In the genomic region with DNA sequence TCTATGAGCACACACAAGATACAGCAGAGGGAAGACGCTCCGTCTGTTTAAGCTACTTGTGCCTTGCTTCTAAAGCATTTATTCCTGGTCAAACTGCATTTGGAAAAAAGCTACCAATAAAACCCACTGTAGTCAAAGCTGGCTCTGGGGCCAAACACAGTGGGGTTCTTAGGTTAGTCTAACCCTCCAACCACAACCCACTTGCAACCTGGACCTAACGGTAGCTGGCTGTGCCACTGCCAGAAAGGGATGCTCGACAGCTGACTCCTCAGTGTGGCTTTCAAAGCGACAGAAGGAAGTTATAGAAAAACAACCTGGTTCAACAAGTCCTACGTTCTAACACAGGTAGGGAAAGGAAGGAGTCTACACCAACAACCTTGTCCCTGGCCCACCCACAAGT, we compare ENCODE assay signal across 31 mouse cellular contexts.
"Had no signal": no experiment of that assay in that cellular context is flagged by ENCODE, and none has a peak within 500 bp of the region (broad histone marks: within the 10 kb centered on the region; RNA-seq: fewer than 3 reads in every experiment).

No protein-coding gene starts in this region.

- H3K9ac ChIP-seq: heart, embryonic 12.5 days; heart, embryonic 13.5 days; heart, embryonic 15.5 days; hindbrain, embryonic 12.5 days; hindbrain, embryonic 13.5 days; hindbrain, embryonic 14.5 days; hindbrain, embryonic 15.5 days; intestine, embryonic 15.5 days; kidney, embryonic 15.5 days had no signal

- H3K9me3 ChIP-seq: heart, embryonic 10.5 days; heart, embryonic 12.5 days; heart, embryonic 13.5 days; heart, embryonic 15.5 days; hindbrain, embryonic 10.5 days; hindbrain, embryonic 12.5 days; hindbrain, embryonic 13.5 days; hindbrain, embryonic 15.5 days; intestine, embryonic 15.5 days; kidney, embryonic 15.5 days had no signal

- H3K27ac ChIP-seq: heart, embryonic 10.5 days; heart, embryonic 13.5 days; heart, embryonic 15.5 days; hindbrain, embryonic 10.5 days; hindbrain, embryonic 12.5 days; hindbrain, embryonic 13.5 days; hindbrain, embryonic 14.5 days; hindbrain, embryonic 15.5 days; hindbrain, postnatal 0 days; intestine, embryonic 15.5 days; kidney, embryonic 15.5 days; kidney, postnatal 0 days had no signal

- H3K4me1 ChIP-seq: heart, embryonic 10.5 days; heart, embryonic 12.5 days; heart, embryonic 13.5 days; heart, embryonic 15.5 days; hindbrain, embryonic 10.5 days; hindbrain, embryonic 12.5 days; hindbrain, embryonic 13.5 days; hindbrain, embryonic 15.5 days; intestine, embryonic 15.5 days; kidney, embryonic 15.5 days had no signal

- ATAC-seq: inflammation-experienced regulatory T-cells, adult 6 months; intestine, embryonic 15.5 days; intestine, embryonic 16.5 days; intestine, postnatal 0 days had no signal

- H3K4me2 ChIP-seq: heart, embryonic 11.5 days; heart, embryonic 12.5 days; heart, embryonic 13.5 days; heart, embryonic 15.5 days; hindbrain, embryonic 12.5 days; hindbrain, embryonic 13.5 days; hindbrain, embryonic 14.5 days; hindbrain, embryonic 15.5 days; intestine, embryonic 15.5 days; kidney, embryonic 15.5 days had no signal

- H3K4me3 ChIP-seq: heart, embryonic 10.5 days; heart, embryonic 12.5 days; heart, embryonic 13.5 days; heart, embryonic 15.5 days; hindbrain, embryonic 10.5 days; hindbrain, embryonic 12.5 days; hindbrain, embryonic 13.5 days; hindbrain, embryonic 15.5 days; intestine, embryonic 15.5 days; kidney, embryonic 15.5 days had no signal

- DNase-seq: heart, postnatal 10 days; heart, postnatal 14 days; heart, postnatal 36 days; heart, postnatal 4 days; kidney, adult 11 months; kidney, adult 18-20 months; kidney, adult 2 months; kidney, adult 8-10 months; kidney, adult 9 months; kidney, postnatal 10 days; kidney, postnatal 14 days; kidney, postnatal 25 days; kidney, postnatal 36 days; kidney, postnatal 4 days had no signal

- H3K27me3 ChIP-seq: heart, embryonic 12.5 days; heart, embryonic 13.5 days; heart, embryonic 15.5 days; hindbrain, embryonic 12.5 days; hindbrain, embryonic 13.5 days; hindbrain, embryonic 15.5 days; intestine, embryonic 15.5 days; kidney, embryonic 15.5 days had no signal
